Mouse (Mus musculus) liver, postnatal 0 days (tissue): ENCODE measurements around the gene Map9. TPM values are rescaled to one million over a fixed set of nuclear protein-coding genes. Genes with fewer than 3 reads are reported as not detected.

Experiments used
- ATAC-seq: fragments of 200-750 bp; cut with Nextera tagmentation; 2 replicates; pipeline ENCODE4 v1.8.0; 2017; ENCODE audit warnings: mild to moderate bottlenecking, moderate library complexity
- DNase-seq: peaks from one replicate; pipeline ENCODE4 v3.0.0-alpha.2; 2016
- H3K27ac ChIP-seq: fragments of 300-500 bp; sonication (generic); 2 replicates; pipeline ENCODE4 v1.5.1; 2014; ENCODE audit warnings: antibody characterized with exemption, moderate library complexity, mild to moderate bottlenecking, low read depth
- H3K27me3 ChIP-seq: fragments of 300-500 bp; sonication (generic); 2 replicates; pipeline ENCODE4 v1.6.1; 2014; ENCODE audit warnings: low read length, control low read depth, mixed read lengths; ENCODE audit not compliant: insufficient read depth
- H3K36me3 ChIP-seq: fragments of 300-500 bp; sonication (generic); replicated peaks from 2 replicates; pipeline ENCODE4 v1.6.1; 2014; ENCODE audit warnings: mild to moderate bottlenecking, control low read depth, low read length, moderate library complexity, mixed read lengths; ENCODE audit not compliant: insufficient read depth
- H3K4me1 ChIP-seq: fragments of 300-500 bp; sonication (generic); 2 replicates; pipeline ENCODE4 v1.6.1; 2014; ENCODE audit warnings: antibody characterized with exemption, mild to moderate bottlenecking, control low read depth; ENCODE audit not compliant: insufficient read depth
- H3K4me2 ChIP-seq: fragments of 300-500 bp; sonication (generic); 2 replicates; pipeline ENCODE4 v1.6.1; 2014; ENCODE audit warnings: low read depth, mild to moderate bottlenecking, low read length, moderate library complexity, mixed read lengths
- H3K4me3 ChIP-seq: fragments of 300-500 bp; sonication (generic); 2 replicates; pipeline ENCODE4 v1.5.1; 2014; ENCODE audit warnings: low read depth, low read length
- H3K9ac ChIP-seq: fragments of 300-500 bp; sonication (generic); replicated peaks from 2 replicates; pipeline ENCODE4 v1.6.1; 2014; ENCODE audit warnings: mild to moderate bottlenecking, moderate library complexity
- H3K9me3 ChIP-seq: fragments of 300-500 bp; sonication (generic); 2 replicates; pipeline ENCODE4 v1.6.1; 2016; ENCODE audit warnings: mild to moderate bottlenecking, control low read depth, low read length, mixed read lengths
- CTCF ChIP-seq: sonication (generic); IDR thresholded peaks from 2 replicates; pipeline ENCODE4 v1.5.1; 2016; ENCODE audit warnings: antibody characterized with exemption, low read depth
- EP300 ChIP-seq: IDR thresholded peaks from 2 replicates; pipeline ENCODE4 v1.6.1; 2016; ENCODE audit warnings: antibody characterized with exemption, low read depth, mild to moderate bottlenecking
- WGBS: fragments of 180-500 bp; shearing (Covaris S2); extraction: QIAGEN DNeasy Blood & Tissue Kit; methylation state at CpG from one replicate; pipeline ENCODE4 v1.1.7; 2014; ENCODE audit not compliant: insufficient replicate concordance; 5-methylcytosine and 5-hydroxymethylcytosine counted together
- polyA plus RNA-seq: library from polyadenylated mRNA; unstranded; fragments of >200 nt; fragmentation: Nextera tagmentation; extraction: Ambion mirVana; gene quantifications from 2 replicates; pipeline ENCODE4 v1.2.1, GENCODE M21; 2015

Map9 gene
- polyA plus RNA-seq, 1 experiment from 2014 or later: 0.05 TPM

DNA sequence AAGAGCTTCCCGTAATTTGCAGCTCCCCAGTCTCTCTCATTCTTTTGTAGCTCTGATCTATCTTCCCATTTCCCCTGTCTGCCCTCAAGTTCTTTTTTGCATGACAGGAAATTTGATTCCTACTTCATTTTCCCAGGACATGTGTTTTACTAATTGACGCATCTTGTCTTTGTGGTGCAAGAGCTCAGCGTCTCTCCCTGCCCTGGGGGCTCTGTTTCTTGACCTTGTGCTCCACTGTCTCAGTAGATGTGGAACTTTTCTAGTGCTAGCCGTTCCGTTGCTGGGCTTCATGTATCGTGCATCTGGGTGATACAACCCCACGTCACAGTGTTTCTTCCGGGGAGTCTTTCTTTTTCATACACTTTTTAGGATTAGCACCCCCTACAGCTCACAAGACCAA is 27.2 kb downstream of the Map9 start:
- WGBS: 81% methylated on average over 8 of the region's 8 CpGs
- ATAC-seq (no peak), DNase-seq (no peak)
- H3K36me3 ChIP-seq: no peaks in the 10 kb centered on the region
- H3K4me1 ChIP-seq: no peaks in the 10 kb centered on the region
- no peak overlapping the region for H3K4me2 ChIP-seq
- H3K27me3 ChIP-seq: no peaks in the 10 kb centered on the region
- TF ChIP-seq EP300: no peak
- TF ChIP-seq CTCF: no peak
- H3K27ac ChIP-seq: no peak overlapping the region
- no peaks in the 10 kb centered on the region for H3K9me3 ChIP-seq
- H3K9ac ChIP-seq: no peak overlapping the region
- H3K4me3 ChIP-seq: no peak overlapping the region

DNA sequence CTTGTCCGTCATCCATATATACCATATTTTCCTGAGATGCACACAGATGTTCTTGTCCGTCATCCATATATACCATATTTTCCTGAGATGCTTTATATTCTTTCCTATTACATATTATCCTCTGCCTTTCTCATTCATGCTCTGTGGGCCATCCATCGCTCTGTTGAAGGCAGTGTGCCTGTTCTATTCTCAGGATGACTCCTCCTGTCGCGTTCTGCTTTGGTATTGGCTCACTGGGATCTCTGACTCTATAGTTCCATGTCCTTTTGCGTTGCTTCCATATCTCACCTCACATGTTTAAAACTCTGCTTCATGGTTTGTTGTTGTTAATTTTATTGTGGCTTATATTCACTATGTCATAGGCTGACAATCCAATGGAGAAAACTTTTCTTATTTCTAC is 48.0 kb downstream of the Map9 start:
- H3K4me3 ChIP-seq: no peak overlapping the region
- H3K9ac ChIP-seq: no peak overlapping the region
- H3K27me3 ChIP-seq: no peaks in the 10 kb centered on the region
- no peaks in the 10 kb centered on the region for H3K9me3 ChIP-seq
- no peaks in the 10 kb centered on the region for H3K4me1 ChIP-seq
- no peak overlapping the region for H3K4me2 ChIP-seq
- no peaks in the 10 kb centered on the region for H3K36me3 ChIP-seq
- DNase-seq (no peak), ATAC-seq (no peak)
- TF ChIP-seq CTCF (no peak), EP300 (no peak)
- WGBS: 78% methylated on average over 6 of the region's 6 CpGs
- no peak overlapping the region for H3K27ac ChIP-seq

DNA sequence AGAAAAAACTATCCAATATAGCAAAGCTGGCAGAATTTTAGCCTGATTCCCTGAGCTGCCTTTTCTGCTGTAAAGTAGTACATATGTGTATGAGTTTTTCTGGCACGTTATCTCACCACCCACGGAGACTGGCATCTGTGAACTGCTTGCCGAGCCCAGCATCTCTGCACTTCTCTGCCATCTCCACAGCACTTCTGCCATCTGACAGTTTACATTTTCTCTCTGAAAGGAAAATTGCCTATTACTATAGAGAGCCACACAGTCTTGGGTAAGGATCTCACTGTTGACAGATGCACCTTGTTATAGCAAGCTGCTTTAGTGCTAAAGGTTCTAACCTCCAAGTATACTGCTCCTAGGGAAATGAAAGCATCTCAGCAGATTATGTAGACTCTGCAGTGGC is 48.5 kb downstream of the Map9 start:
- no peaks in the 10 kb centered on the region for H3K9me3 ChIP-seq
- H3K9ac ChIP-seq: no peak overlapping the region
- H3K4me3 ChIP-seq: no peak overlapping the region
- ATAC-seq: no peak
- H3K4me2 ChIP-seq: no peak overlapping the region
- no peak overlapping the region for H3K27ac ChIP-seq
- WGBS: 79% methylated on average over 3 of the region's 3 CpGs
- TF ChIP-seq CTCF (no peak), EP300 (no peak)
- no peaks in the 10 kb centered on the region for H3K36me3 ChIP-seq
- no peaks in the 10 kb centered on the region for H3K27me3 ChIP-seq
- no peak for DNase-seq
- no peaks in the 10 kb centered on the region for H3K4me1 ChIP-seq

DNA sequence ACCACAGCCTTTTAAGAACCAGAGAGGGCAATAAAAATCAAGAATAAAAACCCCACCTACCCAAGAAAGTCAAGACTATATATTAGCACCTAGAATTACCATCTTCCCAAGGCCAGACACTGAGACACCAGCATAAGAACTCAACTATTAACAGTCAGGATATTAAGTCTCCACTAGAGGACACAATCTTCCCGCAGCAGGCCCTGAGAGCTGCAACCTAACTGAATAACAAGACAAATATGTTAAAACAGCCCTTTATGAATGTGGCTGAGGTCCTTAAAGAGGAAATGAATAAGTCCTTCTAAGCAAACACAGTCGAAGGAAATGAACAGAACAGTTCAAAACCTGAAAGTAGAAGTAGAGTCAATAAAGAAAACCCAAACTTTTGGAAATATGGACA is 49.6 kb downstream of the Map9 start:
- no peak for ATAC-seq
- Histone ChIP-seq H3K4me1 (no peaks in the 10 kb centered on the region), H3K4me2 (no peak overlapping the region), H3K9me3 (no peaks in the 10 kb centered on the region), H3K4me3 (no peak overlapping the region), H3K27ac (no peak overlapping the region), H3K9ac (no peak overlapping the region), H3K36me3 (no peaks in the 10 kb centered on the region), H3K27me3 (no peaks in the 10 kb centered on the region)
- TF ChIP-seq CTCF: no peak
- TF ChIP-seq EP300: no peak
- no peak for DNase-seq
- WGBS: 48% methylated on average over 2 of the region's 2 CpGs

DNA sequence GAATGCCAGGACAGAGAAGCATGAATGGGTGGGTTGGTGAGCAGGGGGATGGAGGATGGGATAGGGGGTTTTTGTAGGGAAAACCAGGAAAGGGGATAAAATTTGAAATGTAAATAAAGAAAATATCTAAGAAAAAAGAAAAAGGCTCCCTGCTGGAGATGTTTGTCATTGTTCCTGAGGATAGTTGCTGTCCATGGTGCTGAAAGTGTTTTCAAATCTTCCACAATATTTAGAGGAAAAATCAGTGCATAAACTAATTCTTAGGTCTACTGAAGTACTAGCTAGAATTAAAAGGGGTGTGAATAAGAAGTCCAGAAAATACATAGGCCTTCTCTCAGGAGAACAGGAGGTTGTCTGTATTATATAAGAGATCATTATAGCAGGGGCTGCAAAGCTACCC is 54.6 kb downstream of the Map9 start:
- Histone ChIP-seq H3K36me3 (no peaks in the 10 kb centered on the region), H3K4me3 (no peak overlapping the region), H3K27me3 (no peaks in the 10 kb centered on the region), H3K4me1 (no peaks in the 10 kb centered on the region), H3K9ac (no peak overlapping the region), H3K9me3 (no peaks in the 10 kb centered on the region), H3K4me2 (no peak overlapping the region), H3K27ac (no peak overlapping the region)
- DNase-seq (no peak), ATAC-seq (no peak)
- TF ChIP-seq EP300 (no peak), CTCF (no peak)

DNA sequence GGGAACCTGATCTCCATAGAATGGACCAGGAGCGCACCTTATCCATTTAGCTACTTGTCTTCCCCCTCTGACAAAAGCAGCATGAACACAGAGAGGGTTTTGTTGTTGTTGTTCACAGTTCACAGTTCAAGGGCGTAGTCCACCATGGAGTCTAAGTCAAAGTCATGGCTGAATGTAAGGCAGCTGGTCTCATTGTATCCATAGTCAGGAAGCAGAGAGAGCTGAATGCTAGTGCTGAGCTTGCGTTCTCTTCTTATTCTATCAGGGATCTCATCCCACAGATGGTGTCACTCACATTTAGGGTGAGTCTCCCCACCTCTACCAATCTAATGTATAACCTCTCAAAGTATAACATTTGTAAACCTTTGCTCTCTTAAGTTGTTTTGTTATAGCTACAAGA is 60.1 kb downstream of the Map9 start:
- no peak for TF ChIP-seq EP300
- no peak for TF ChIP-seq CTCF
- no peak overlapping the region for H3K27ac ChIP-seq
- H3K9ac ChIP-seq: no peak overlapping the region
- WGBS: 83% methylated on average over 3 of the region's 3 CpGs
- H3K27me3 ChIP-seq: no peaks in the 10 kb centered on the region
- ATAC-seq (no peak), DNase-seq (no peak)
- no peak overlapping the region for H3K4me2 ChIP-seq
- H3K9me3 ChIP-seq: no peaks in the 10 kb centered on the region
- no peaks in the 10 kb centered on the region for H3K36me3 ChIP-seq
- no peak overlapping the region for H3K4me3 ChIP-seq
- no peaks in the 10 kb centered on the region for H3K4me1 ChIP-seq

DNA sequence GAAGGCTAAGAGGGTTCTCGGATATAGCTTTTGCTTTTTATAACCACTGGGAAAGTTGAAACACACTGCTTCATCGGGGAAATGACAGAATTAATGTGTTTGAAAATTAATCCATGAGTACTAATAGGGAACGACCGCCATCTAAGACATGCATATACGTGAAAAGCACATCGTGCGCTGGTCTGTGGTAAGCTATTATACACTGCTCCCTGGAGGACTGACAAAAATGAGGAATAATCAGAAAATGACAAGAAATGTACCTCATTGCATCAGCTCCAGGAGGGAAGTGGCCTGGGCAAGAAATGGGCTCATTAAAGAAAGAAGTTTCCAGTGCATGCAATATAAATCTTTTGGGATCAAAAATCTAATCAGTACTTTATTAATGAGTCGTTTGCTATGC is 77.5 kb downstream of the Map9 start:
- no peak for TF ChIP-seq EP300
- no peak for TF ChIP-seq CTCF
- WGBS: 82% methylated on average over 8 of the region's 8 CpGs
- Histone ChIP-seq H3K36me3 (no peaks in the 10 kb centered on the region), H3K9me3 (no peaks in the 10 kb centered on the region), H3K9ac (no peak overlapping the region), H3K4me3 (no peak overlapping the region), H3K27ac (no peak overlapping the region), H3K27me3 (no peaks in the 10 kb centered on the region), H3K4me1 (no peaks in the 10 kb centered on the region), H3K4me2 (no peak overlapping the region)
- DNase-seq (no peak), ATAC-seq (no peak)
